Mouse (Mus musculus): ENCODE results near the gene Artn. TPM values are rescaled to one million over a fixed set of nuclear protein-coding genes. Genes with fewer than 3 reads are reported as not detected.

The Artn gene
- total RNA-seq, 2 experiments from 2014 or later, result 0.30 TPM; not detected in 1

DNA sequence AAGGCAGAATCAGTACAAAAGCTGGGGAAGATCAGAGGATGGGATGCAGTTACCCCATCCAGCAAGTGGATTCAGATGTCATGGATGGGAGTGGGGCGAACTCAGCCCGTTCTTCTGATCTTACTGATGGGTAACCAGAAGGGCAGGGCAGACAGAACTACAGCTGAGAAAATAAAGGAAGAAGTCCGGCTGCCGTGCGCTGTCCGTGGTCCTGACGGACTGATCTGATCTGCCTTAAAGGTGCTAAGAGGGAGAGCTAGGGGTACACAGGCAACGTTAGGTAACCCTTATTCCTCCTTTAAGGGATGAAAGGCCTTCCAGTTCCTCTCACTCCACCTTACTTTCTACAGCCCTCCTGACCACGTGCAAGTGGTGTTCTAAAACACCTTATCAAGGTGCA lies 36.2 kb downstream of the Artn start:
- peak; percentile 61 to 73 for DNase-seq

DNA sequence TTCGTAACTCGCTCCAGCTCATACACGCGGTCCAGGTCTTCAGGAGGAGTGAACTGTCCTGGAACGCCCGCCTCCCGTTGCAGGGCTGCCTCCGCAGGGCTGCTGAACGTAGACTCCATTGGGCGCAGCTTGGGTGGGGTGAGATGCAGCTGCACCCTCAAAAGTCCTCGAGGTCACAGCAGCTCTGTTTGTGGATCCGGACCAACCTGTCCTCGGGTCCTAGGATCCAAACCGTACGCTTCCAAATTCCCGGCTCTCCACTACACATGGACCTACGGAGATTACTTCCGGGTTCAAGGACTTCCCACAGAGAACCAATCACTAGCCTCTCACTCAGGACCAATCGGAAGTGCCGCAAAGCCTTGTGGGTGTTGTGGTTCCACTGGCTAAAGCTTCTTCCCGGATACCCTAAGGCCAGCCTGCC lies 37.8 kb downstream of the Artn start, which contains the start of gene Dph2:
Gene Dph2, minus strand, starts transcription at position 295 of the 424 bp plus-strand sequence.
- peak; percentile 75 to 78 for DNase-seq
- intact Hi-C loops (cut with DNase I), result loop anchor here (1.0 kb wide), 1 partner anchor 24 kb away; no protein-coding TSS in a partner anchor

More for the DNA sequence above, 36.2 kb downstream of the Artn start:
- intact Hi-C loops (cut with DNase I), result no loop called here

GRCm38 (mm10) chr4:117890750-117891149 lies 38.8 kb downstream of the Artn start:
- intact Hi-C loops (cut with DNase I), result no loop called here
- no peak for DNase-seq

DNA sequence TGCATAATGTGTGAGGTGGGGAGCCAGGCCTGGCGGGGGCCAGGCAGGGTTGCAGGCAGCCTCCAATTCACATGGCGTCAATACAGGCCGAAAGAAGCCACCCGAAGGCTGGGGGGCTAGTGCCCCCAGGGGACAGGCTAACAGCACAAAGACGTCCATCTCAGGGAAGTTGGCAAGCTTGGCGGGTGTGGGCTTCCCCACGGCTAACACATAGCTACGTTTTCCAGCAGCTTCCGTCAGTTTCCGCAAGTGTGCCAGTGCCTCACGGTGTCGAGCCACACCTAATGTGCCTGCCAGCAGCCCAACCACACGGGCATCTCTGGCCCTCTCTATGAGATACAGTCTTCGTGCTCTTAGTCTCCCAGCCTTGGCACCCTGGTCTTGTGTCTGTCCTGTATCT lies 39.5 kb downstream of the Artn start:
- intact Hi-C loops (cut with DNase I), result no loop called here
- DNase-seq, result no peak

- no peak for DNase-seq
- intact Hi-C loops (cut with DNase I), result no loop called here
Observed at GRCm38 (mm10) chr4:117889471-117889870, 40.1 kb downstream of the Artn start.

DNA sequence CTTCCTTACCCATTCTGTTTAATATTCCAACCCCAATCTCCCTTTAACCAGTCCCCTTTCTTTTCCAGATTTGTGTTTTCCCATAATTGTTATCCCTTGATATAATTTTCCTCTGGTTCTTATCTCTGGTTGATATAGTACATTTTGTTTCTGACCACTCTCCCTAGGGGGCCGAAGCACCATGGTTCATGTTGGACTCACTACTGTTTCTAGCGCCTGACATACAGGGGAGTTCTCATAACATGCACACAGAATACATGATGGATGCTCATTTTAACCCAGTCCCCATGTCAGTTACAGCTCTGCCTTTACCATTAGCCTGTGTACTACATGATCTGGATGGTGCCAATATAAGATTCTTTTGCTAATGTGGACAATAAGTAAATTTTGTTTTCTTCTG lies 41.6 kb downstream of the Artn start:
- intact Hi-C loops (cut with DNase I), result no loop called here

GRCm38 (mm10) chr4:117887133-117887532 lies 42.4 kb downstream of the Artn start, which contains the start of gene Atp6v0b:
Gene Atp6v0b, minus strand, starts transcription at chr4:117887333.
- DNase-seq, result peak; percentile 92 to 94
- intact Hi-C loops (cut with DNase I), result no loop called here

More for the DNA sequence above, 41.6 kb downstream of the Artn start:
- DNase-seq, result no peak

- intact Hi-C loops (cut with DNase I), result no loop called here
- no peak for DNase-seq
Observed at GRCm38 (mm10) chr4:117886644-117887043, 42.9 kb downstream of the Artn start.

- intact Hi-C loops (cut with DNase I), result no loop called here
- no peak for DNase-seq
Observed at GRCm38 (mm10) chr4:117885994-117886393, 43.6 kb downstream of the Artn start.

DNA sequence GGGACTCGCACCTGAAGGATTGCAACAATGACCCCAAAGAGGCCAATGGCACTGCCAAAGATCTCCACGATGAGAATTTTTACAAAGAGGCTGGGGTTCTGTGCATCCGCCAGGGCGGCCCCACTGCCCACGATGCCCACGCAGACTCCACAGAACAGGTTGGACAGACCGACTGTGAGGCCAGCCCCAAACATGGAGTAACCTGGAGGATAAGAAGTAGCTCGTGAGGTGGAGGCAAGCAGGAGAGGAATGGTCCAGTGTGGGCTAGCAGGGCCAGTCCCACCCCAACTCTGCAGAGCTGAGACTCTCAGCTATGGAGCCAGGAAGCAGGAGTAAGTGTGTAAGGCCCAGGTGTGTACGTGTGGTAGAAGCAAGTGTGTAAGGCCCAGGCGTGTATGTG lies 44.5 kb downstream of the Artn start:
- no peak for DNase-seq
- intact Hi-C loops (cut with DNase I), result no loop called here

GRCm38 (mm10) chr4:117884146-117884545 lies 45.4 kb downstream of the Artn start:
- intact Hi-C loops (cut with DNase I), result no loop called here
- no peak for DNase-seq

GRCm38 (mm10) chr4:117882701-117883691 lies 46.6 kb downstream of the Artn start, which contains the start of gene B4galt2:
Gene B4galt2, minus strand, starts transcription at chr4:117883487.
- DNase-seq, result peak; percentile 42 to 68
- intact Hi-C loops (cut with DNase I), result no loop called here

GRCm38 (mm10) chr4:117878703-117879102 lies 50.9 kb downstream of the Artn start:
- intact Hi-C loops (cut with DNase I), result no loop called here
- DNase-seq, result no peak

DNA sequence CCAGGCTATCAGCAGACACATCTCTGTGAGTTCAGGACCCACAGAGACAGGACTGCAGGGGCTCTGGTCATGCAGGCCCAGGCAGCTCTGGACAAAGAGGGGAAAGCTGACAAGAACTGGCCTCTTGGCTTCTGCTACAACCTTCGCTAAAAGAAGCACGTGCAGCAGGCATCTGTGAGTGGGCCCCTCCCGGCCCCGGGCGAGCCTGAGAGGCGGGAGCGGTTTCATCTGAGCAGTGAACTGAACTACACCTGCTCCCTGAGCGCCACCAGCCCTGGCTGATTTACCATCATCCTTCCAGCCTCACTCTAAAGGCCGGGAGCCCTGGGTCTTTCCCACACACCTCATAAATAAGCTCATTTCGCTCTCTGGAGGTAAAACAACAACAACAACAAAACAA lies 51.3 kb downstream of the Artn start:
- intact Hi-C loops (cut with DNase I), result no loop called here
- no peak for DNase-seq

Other genes with a start within 250 kb of the Artn start
- 10 to 100 TPM; 18.2 to 20.3 TPM for gene Dmap1, start 247.5 kb downstream of the Artn start, total RNA-seq (2021)
- gene Gm12845, start 205.4 kb downstream of the Artn start, total RNA-seq (2021), result not detected
- not detected for gene Klf17, start 164.1 kb downstream of the Artn start, total RNA-seq (2021)
- gene Slc6a9, start 95.3 kb downstream of the Artn start, total RNA-seq (2021), result 1 to 10 TPM; 4.3 to 4.7 TPM
- under 1 TPM; 0.08 to 0.33 TPM for gene Ccdc24, start 57.2 kb downstream of the Artn start, total RNA-seq (2021)
- 1 to 10 TPM; 4.7 to 5.2 TPM for gene B4galt2, start 46.3 kb downstream of the Artn start, total RNA-seq (2021)
- gene Atp6v0b, start 42.4 kb downstream of the Artn start, total RNA-seq (2021), result 100 to 1,000 TPM; 116 to 120 TPM
- 1 to 10 TPM; 2.9 to 5.0 TPM for gene Dph2, start 37.7 kb downstream of the Artn start, total RNA-seq (2021)
- gene Ipo13, start 14.8 kb downstream of the Artn start, total RNA-seq (2021), result 10 to 100 TPM; 74.0 to 80.7 TPM
- 10 to 100 TPM; 60.3 to 66.4 TPM for gene St3gal3, start 205.2 kb upstream of the Artn start, total RNA-seq (2021)

Measured in heart, postnatal 36 days (tissue).